Mouse (Mus musculus): ENCODE measurements around the gene Dnah12. TPM values are rescaled to one million over a fixed set of nuclear protein-coding genes. Genes with fewer than 3 reads are reported as not detected.

The Dnah12 gene
- polyA plus RNA-seq, 1 experiment from 2014 or later: 0.28 TPM

Small RNAs within 50 kb of the gene (microRNA-seq; reads per million reads assigned to microRNA genes)
- not detected for gene Mir7672

Other genes with a start within 250 kb of the Dnah12 start
- 12.6 and 13.1 TPM in 2 replicates for gene Slmap, start 158.3 kb upstream of the Dnah12 start, polyA plus RNA-seq (2015; fragmentation: Nextera tagmentation; extraction: Ambion mirVana)
- gene Dennd6a, start 119.4 kb upstream of the Dnah12 start, polyA plus RNA-seq (2015; fragmentation: Nextera tagmentation; extraction: Ambion mirVana): 17.4 and 18.5 TPM in 2 replicates
- 501 and 512 TPM in 2 replicates for gene Arf4, start 55.2 kb upstream of the Dnah12 start, polyA plus RNA-seq (2015; fragmentation: Nextera tagmentation; extraction: Ambion mirVana)
- 12.7 and 13.0 TPM in 2 replicates for gene Pde12, start 23.4 kb upstream of the Dnah12 start, polyA plus RNA-seq (2015; fragmentation: Nextera tagmentation; extraction: Ambion mirVana)
- gene Asb14, start 201.3 kb downstream of the Dnah12 start, polyA plus RNA-seq (2015; fragmentation: Nextera tagmentation; extraction: Ambion mirVana): 0.18 and 0.48 TPM in 2 replicates